Mouse (Mus musculus): ENCODE results near the gene Cdkn1a. TPM values are rescaled to one million over a fixed set of nuclear protein-coding genes. Genes with fewer than 3 reads are reported as not detected.
A peak's percentile ranks its signal among the peaks of the same experiment; 100 is the strongest.
"Not testable (repeated sequence)": the region's sequence is repeated elsewhere in the genome, so short reads cannot be mapped to it uniquely, and the experiment has no call there.

The Cdkn1a gene
- polyA plus RNA-seq (2015; fragmentation: Nextera tagmentation; extraction: Ambion mirVana): 8.6 and 10.1 TPM in 2 replicates

DNA sequence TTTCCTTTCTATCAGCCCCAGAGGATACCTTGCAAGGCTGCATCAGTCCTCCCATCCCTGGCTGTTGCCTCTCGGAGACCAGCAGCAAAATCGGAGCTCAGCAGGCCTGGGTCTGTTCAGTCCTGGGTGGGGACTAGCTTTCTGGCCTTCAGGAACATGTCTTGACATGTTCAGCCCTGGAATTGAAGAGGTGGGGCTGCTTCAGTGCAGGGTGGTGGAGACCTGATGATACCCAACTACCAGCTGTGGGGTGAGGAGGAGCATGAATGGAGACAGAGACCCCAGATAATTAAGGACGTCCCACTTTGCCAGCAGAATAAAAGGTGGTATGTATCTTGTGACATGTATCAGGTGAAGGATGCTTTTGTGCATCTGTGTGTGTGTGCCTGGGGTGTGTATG, at the start of gene Cdkn1a:
Gene Cdkn1a (plus strand): TSS at position 201 of the 400 bp plus-strand sequence.
- Histone ChIP-seq H3K4me1 (replicated peaks) (peaks cover 27% of the 10 kb centered on the region), H3K4me2 (no peak within 1 kb of the TSS)

DNA sequence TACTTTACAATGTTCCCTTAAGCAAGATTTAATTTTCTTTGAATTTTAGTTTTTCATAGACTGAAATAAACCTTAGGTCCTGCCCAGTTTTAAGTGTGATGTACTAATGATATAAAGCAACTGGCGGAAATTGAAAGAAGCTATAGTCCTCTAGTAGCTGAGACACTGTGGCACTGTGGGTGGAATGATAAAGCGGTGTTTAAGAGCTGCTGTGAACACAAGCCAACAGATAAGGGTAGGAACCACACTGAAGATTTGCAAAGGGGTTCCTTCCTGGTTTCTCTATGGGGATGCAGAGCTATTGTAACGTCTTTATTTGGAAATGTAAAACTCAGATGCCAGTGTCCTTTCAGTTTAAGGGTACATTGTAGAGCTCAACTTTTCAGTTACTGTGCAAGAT, 49.1 kb upstream of the Cdkn1a start:
- H3K27me3 ChIP-seq; DNase-seq; H3K9ac ChIP-seq; ATAC-seq (ENCODE audit: low read depth); H3K27ac ChIP-seq; H3K4me2 ChIP-seq; H3K9me3 ChIP-seq (replicated peaks); H3K4me3 ChIP-seq (replicated peaks): not testable (repeated sequence)
- 34% methylated on average over 3 of the region's 3 CpGs for WGBS (ENCODE audit: insufficient replicate concordance)
- peaks cover 97% of the 10 kb centered on the region for H3K36me3 ChIP-seq
- H3K4me1 ChIP-seq (replicated peaks): peaks cover 39% of the 10 kb centered on the region

More for the DNA sequence above, at the start of gene Cdkn1a:
- H3K27me3 ChIP-seq: peaks cover 50% of the 10 kb centered on the region
- no peak within 1 kb of the TSS for H3K9ac ChIP-seq
- no peak for ATAC-seq (ENCODE audit: low read depth)
- H3K4me3 ChIP-seq (replicated peaks): no peak within 1 kb of the TSS
- no peaks in the 10 kb centered on the region for H3K9me3 ChIP-seq (replicated peaks)
- no peak for DNase-seq
- no peak within 1 kb of the TSS for H3K27ac ChIP-seq
- H3K36me3 ChIP-seq: no peaks in the 10 kb centered on the region
- 62% methylated on average over 3 of the region's 3 CpGs for WGBS (ENCODE audit: insufficient replicate concordance)

DNA sequence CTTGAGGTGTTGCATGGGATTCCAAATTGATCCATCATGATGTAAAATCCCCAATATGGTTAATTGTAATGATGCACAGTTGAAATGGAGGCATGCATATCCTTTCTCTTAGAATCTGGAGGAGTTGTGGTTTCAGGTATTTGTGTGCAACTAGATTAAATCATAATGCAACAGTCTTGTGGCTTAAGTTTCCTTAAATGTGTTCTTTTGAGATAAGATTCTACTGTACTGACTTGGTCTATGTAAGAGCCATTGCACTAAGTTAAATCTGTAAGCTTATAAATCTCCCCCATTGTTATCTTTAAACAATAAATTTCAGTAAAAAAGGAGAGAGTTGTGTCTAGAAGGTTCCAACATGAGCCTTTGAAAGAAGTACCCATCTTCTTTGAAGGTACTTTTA, 48.2 kb upstream of the Cdkn1a start:
- H3K9ac ChIP-seq: no peak overlapping the region
- peaks cover 30% of the 10 kb centered on the region for H3K4me1 ChIP-seq (replicated peaks)
- ATAC-seq (ENCODE audit: low read depth): no peak
- H3K36me3 ChIP-seq: peaks cover 97% of the 10 kb centered on the region
- no peaks in the 10 kb centered on the region for H3K9me3 ChIP-seq (replicated peaks)
- H3K4me2 ChIP-seq: no peak overlapping the region
- H3K27ac ChIP-seq: no peak overlapping the region
- H3K27me3 ChIP-seq: no peaks in the 10 kb centered on the region
- no peak overlapping the region for H3K4me3 ChIP-seq (replicated peaks)
- DNase-seq: no peak

DNA sequence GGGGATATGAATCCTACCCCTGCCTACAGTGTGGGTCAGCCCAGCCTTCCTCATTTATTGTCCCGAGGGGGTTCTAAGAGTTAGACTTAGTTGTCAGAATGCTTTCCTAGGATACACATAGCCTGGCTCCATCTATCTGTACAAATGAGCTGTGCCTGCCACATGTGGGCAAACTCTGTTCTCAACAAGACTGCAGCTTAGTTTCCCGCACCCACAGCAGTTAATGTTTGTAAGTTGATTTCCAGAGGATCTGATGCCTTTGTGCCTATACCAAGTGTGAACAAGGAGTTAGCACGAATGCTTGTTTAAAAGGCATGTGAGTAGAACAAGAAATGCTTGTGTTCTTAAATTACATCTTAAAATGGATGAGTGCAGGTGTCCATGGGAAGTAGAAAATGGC, 47.2 kb upstream of the Cdkn1a start:
- Histone ChIP-seq H3K4me3 (replicated peaks) (no peak overlapping the region), H3K4me1 (replicated peaks) (peaks cover 22% of the 10 kb centered on the region), H3K27ac (no peak overlapping the region), H3K36me3 (peaks cover 94% of the 10 kb centered on the region), H3K27me3 (no peaks in the 10 kb centered on the region), H3K9me3 (replicated peaks) (no peaks in the 10 kb centered on the region), H3K9ac (no peak overlapping the region), H3K4me2 (no peak overlapping the region)
- WGBS (ENCODE audit: insufficient replicate concordance): 91% methylated on average over 3 of the region's 3 CpGs
- ATAC-seq (ENCODE audit: low read depth) (no peak), DNase-seq (no peak)

DNA sequence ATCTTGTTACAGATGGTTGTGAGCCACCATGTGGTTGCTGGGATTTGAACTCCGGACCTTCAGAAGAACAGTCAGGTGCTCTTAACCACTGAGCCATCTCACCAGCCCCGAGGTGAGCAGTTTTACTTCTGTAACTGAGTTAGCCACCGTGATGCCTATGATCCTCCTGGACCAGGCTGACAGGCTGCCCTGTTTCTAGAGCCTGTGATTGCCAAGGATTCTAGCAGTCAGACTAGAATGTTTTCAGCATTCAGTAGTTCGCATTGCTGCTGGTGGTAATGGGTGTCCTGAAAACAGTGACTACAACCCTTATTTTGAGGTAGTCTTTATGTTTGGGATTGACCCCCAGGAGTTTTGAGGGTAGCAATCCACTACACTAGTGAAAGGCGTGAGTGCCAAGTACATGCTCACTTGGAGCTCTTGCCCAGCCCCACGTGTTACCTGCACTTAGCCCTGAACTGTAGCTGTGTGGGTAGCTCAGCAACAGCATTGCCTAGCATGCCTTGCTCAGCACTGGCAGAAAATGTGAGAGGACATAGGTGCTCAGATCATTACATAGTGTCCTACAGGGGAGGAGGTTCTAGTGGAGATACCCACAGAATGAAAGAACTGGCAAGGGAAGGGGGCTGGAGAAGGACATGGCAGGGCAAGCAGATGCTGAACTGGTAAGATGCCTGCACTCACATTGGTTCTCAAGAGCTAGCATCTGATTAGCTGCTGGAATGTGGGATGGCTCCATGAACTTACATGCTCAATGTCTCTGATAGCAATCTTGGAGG, 46.4 kb upstream of the Cdkn1a start:
- DNase-seq (no peak), ATAC-seq (ENCODE audit: low read depth) (0 out of 2 replicates have a peak, but pooled peaks have one; percentile 8)
- WGBS (ENCODE audit: insufficient replicate concordance): 82% methylated on average over 6 of the region's 6 CpGs
- Histone ChIP-seq H3K36me3 (peaks cover 87% of the 10 kb centered on the region), H3K4me1 (replicated peaks) (peaks cover 26% of the 10 kb centered on the region), H3K27me3 (no peaks in the 10 kb centered on the region), H3K4me2 (no peak overlapping the region), H3K27ac (no peak overlapping the region; the same call in 1 of the 2 replicates), H3K9me3 (replicated peaks) (no peaks in the 10 kb centered on the region), H3K4me3 (replicated peaks) (no peak overlapping the region), H3K9ac (no peak overlapping the region)

DNA sequence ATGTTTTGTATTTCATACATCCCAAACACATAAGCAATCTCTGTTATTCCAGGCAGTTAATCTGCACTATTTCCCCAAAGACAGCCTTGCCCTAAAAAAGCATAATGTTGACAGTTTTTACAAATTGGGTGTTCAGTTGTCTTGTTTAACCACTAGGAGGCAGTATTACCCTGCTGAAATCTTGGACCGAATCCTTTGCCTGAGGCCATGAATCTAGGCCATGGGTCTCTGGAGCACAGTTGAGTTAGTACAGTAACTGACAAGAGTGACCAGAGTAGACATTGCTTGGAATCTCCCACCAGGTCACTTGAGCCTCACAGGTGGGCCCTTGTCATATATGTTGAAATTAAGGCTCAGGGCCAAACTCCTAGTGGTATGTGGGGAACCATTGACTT, 45.9 kb upstream of the Cdkn1a start:
- 88% methylated on average over 1 of the region's 1 CpGs for WGBS (ENCODE audit: insufficient replicate concordance)
- peaks cover 81% of the 10 kb centered on the region for H3K36me3 ChIP-seq
- DNase-seq (no peak), ATAC-seq (ENCODE audit: low read depth) (no peak)
- H3K4me3 ChIP-seq (replicated peaks): no peak overlapping the region
- H3K4me2 ChIP-seq: no peak overlapping the region
- H3K27ac ChIP-seq: no peak overlapping the region
- H3K27me3 ChIP-seq: no peaks in the 10 kb centered on the region
- H3K4me1 ChIP-seq (replicated peaks): peaks cover 26% of the 10 kb centered on the region
- H3K9ac ChIP-seq: no peak overlapping the region
- H3K9me3 ChIP-seq (replicated peaks): no peaks in the 10 kb centered on the region

DNA sequence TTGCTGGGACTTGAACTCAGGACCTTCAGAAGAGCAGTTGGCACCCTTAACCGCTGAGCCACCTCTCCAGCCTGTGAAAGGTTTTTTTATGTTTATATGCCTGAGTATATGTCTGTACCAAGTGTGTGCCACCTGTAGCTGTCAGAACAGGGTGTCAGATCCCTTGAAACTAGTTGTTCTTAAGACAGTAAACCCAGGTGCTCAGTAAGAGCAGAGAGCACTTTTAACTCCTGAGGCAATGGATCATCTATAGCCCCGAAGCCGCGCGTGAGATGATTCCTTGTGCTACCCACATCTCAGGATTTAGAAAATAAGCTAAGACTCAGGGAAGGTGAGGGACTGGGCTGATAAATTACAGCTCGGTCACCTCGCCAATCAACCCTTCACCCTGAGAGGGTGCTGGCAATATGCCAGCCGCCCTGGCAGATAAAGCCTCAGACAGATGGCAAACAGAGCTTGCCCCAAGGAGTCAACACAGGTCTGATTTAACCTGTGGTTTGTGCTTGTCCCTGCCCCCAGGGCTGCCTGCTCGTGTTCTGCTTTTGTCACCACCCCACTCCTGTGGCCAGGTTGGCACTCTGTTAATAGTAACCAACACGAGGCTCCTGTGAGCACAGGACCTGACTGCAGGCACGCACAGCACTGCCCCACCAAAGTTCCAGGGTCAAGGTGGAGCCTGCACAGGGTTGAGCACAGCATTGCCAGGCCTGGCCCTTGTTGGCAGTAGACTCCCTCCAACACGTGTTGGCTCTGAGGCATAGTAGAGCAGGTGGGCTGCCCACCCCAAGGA, 44.8 kb upstream of the Cdkn1a start:
- Histone ChIP-seq H3K27ac (peak overlapping the region; percentile 32; the same call in 1 of the 2 replicates), H3K9me3 (replicated peaks) (no peaks in the 10 kb centered on the region), H3K9ac (no peak overlapping the region), H3K4me2 (no peak overlapping the region), H3K36me3 (peaks cover 71% of the 10 kb centered on the region), H3K4me1 (replicated peaks) (peaks cover 26% of the 10 kb centered on the region), H3K4me3 (replicated peaks) (no peak overlapping the region), H3K27me3 (no peaks in the 10 kb centered on the region)
- peak; percentile 12; the same call in 1 of the 2 replicates for ATAC-seq (ENCODE audit: low read depth)
- 71% methylated on average over 12 of the region's 12 CpGs for WGBS (ENCODE audit: insufficient replicate concordance)
- no peak for DNase-seq

DNA sequence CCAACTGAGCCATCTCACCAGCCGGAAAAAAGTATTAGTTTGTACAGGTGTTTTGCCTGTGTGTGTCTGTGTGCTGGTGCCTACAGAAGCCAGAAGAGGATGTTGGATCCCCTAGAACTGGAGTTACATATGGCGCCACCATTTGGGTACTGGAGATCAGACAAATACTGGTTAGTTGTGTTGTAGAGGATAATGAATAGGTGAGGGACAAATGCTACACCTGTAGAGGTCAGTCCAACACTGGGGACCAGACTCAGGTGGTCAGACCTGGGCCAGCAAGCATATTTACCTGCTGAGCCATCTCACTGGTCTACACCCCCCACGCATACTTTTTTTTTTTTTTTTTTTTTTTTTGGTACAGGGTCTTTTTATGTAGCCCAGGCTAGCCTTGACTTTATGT, 43.9 kb upstream of the Cdkn1a start:
- peaks cover 28% of the 10 kb centered on the region for H3K4me1 ChIP-seq (replicated peaks)
- ATAC-seq (ENCODE audit: low read depth): no peak
- peaks cover 65% of the 10 kb centered on the region for H3K36me3 ChIP-seq
- WGBS (ENCODE audit: insufficient replicate concordance): 94% methylated on average over 3 of the region's 3 CpGs
- H3K9ac ChIP-seq: no peak overlapping the region
- no peak for DNase-seq
- no peak overlapping the region for H3K4me2 ChIP-seq
- no peaks in the 10 kb centered on the region for H3K9me3 ChIP-seq (replicated peaks)
- H3K27ac ChIP-seq: no peak overlapping the region
- no peaks in the 10 kb centered on the region for H3K27me3 ChIP-seq
- no peak overlapping the region for H3K4me3 ChIP-seq (replicated peaks)

DNA sequence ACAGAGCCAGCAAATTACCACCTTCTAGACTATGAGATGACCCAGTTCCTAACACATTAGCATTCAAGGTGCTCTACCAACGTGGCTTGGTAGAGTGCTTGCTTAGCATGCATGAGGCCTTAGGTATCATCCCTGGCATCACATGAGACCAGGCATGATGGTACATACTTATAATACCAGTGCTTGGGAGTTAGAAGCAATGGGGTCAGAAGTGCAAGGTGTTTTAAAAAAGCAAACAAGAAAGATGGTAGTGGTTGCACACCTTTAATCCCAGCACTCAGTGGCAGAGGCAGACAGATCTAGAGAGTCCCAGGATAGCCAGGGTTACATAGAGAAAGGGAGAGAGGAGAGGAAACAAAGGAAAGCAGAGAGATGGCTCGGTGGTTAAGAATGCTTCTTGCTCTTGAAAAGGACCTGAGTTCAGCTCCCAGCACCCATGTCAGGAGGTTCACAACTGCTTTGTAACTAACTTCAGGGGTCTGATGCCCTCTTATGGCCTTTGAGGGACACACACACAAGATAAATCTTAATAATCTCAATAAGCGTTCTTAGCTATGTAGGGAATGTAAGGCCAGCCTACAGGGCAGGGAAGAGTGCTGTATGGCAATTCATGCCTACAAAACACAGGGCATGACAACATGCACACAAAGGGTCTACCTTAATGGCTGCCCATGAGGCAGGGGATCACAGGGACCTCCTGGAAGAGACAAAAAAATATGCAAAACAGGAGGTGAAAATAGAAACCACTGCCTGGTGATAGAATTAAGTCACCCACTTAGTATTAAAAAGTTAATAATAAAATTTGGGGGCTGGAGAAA, 42.9 kb upstream of the Cdkn1a start:
- H3K36me3 ChIP-seq: peaks cover 54% of the 10 kb centered on the region
- H3K4me3 ChIP-seq (replicated peaks): no peak overlapping the region
- WGBS (ENCODE audit: insufficient replicate concordance): 61% methylated on average over 3 of the region's 3 CpGs
- H3K9me3 ChIP-seq (replicated peaks): no peaks in the 10 kb centered on the region
- no peak overlapping the region for H3K4me2 ChIP-seq
- peaks cover 28% of the 10 kb centered on the region for H3K4me1 ChIP-seq (replicated peaks)
- H3K27ac ChIP-seq: peak overlapping the region; percentile 40; the same call in 1 of the 2 replicates
- no peak overlapping the region for H3K9ac ChIP-seq
- no peaks in the 10 kb centered on the region for H3K27me3 ChIP-seq
- DNase-seq: no peak
- ATAC-seq (ENCODE audit: low read depth): no peak

DNA sequence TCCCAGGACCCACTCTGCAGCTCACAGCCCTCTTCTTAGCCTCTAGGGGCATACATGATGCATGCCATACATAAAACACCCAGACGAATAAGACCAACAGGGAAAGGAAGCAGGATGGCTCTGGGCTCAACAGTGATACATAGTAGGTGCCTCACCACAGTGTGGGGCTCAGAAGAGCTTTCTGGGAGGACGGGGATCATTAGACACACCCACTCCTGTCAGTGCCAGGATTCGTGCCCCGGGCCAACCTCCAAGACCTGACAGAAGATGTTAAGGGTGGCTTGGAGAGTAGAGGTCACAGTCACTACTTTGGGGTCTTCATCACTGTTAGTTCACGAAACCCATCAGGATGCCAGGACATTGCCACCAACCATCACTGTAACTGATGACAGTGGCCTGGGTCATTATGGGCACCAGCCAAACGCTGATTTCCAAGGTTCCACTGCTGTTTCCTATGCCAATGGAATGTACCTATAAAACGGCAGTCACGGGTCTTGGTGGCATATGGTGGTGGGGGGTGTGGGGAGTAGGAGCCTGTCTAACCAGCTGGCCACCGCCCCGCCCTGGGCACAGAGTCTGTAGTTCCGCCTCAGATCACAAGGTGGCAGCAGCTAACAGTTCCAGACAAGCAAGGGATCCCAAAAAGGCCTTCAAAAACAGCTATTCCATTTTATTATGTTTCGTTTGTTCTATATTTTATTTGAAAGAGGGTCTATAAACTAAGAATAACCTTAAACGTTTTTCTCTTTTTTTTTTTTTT, 41.8 kb upstream of the Cdkn1a start:
- Histone ChIP-seq H3K9ac (no peak overlapping the region), H3K9me3 (replicated peaks) (no peaks in the 10 kb centered on the region), H3K27me3 (no peaks in the 10 kb centered on the region), H3K4me1 (replicated peaks) (peaks cover 32% of the 10 kb centered on the region), H3K27ac (no peak overlapping the region), H3K4me3 (replicated peaks) (no peak overlapping the region), H3K4me2 (no peak overlapping the region), H3K36me3 (peaks cover 44% of the 10 kb centered on the region)
- ATAC-seq (ENCODE audit: low read depth): no peak
- DNase-seq: peak; percentile 66
- WGBS (ENCODE audit: insufficient replicate concordance): 18% methylated on average over 13 of the region's 13 CpGs
